Mouse (Mus musculus) stomach, postnatal 0 days (tissue): ENCODE results near the gene Mrpl52.

Source experiments
- CTCF ChIP-seq: IDR thresholded peaks from 2 replicates; pipeline ENCODE4 v1.5.1; 2016; ENCODE audit warnings: antibody characterized with exemption, low read depth, mild to moderate bottlenecking, moderate library complexity
- EP300 ChIP-seq: optimal IDR thresholded peaks from 2 replicates; pipeline ENCODE3; 2016; ENCODE audit warnings: antibody characterized with exemption

- TF ChIP-seq CTCF = no peak
- TF ChIP-seq EP300 = no peak
Observed at GRCm38 (mm10) chr14:54398921-54399382, 27.8 kb upstream of the Mrpl52 start.
